Mouse (Mus musculus) telencephalon, adult 2 months (tissue): ENCODE measurements at regions not wholly inside any gene's neighbourhood (a gene's known extent, or its start where the extent isn't known, plus 50 kb on each side); places are given as distances from the start of the nearest gene placed in this dataset.
A peak's percentile ranks its signal among the peaks of the same experiment; 100 is the strongest.

Experiments
- DNase-seq: peaks from one replicate; pipeline ENCODE4 v3.0.0-alpha.2; 2011; ENCODE audit warnings: low read depth, low spot score

DNA sequence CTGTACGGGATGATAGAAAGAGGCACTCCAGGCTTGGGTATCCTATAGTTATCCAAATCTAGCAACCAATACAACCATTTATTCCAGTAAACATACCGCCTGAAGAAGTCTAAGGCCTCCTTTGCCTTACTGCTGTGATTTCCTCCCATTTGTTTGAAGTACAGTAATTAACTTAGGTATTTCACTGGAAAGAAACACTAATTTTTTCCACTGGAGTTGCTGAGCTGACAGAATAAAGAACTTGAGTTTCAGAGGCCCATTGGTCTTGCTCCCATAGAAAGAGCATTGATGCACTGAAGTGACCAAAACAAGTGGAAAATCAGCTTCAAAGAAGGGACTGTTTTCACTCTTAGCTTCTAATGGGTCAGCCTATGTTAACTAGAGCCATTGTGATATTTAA is 1100.8 kb upstream of the Gm7489 start:
- no peak for DNase-seq

- DNase-seq, result no peak
Observed at GRCm38 (mm10) chr15:52785196-52785595, 1099.5 kb upstream of the Gm7489 start.

GRCm38 (mm10) chr15:52785976-52786375 is 1098.7 kb upstream of the Gm7489 start:
- no peak for DNase-seq

- peak; percentile 44 for DNase-seq
Observed at GRCm38 (mm10) chr15:52805479-52806199, 1079.1 kb upstream of the Gm7489 start.

GRCm38 (mm10) chr15:52808622-52809021 is 1076.1 kb upstream of the Gm7489 start:
- no peak for DNase-seq

GRCm38 (mm10) chr15:52820796-52821195 is 1063.9 kb upstream of the Gm7489 start:
- no peak for DNase-seq

GRCm38 (mm10) chr15:52836896-52837295 is 1047.8 kb upstream of the Gm7489 start:
- DNase-seq, result no peak

- peak; percentile 19 for DNase-seq
Observed at GRCm38 (mm10) chr15:52848132-52848531, 1036.6 kb upstream of the Gm7489 start.

GRCm38 (mm10) chr15:52858682-52859081 is 1026.0 kb upstream of the Gm7489 start:
- DNase-seq, result peak; percentile 67

GRCm38 (mm10) chr15:52863494-52863893 is 1021.2 kb upstream of the Gm7489 start:
- DNase-seq, result no peak

GRCm38 (mm10) chr15:52892244-52892950 is 992.3 kb upstream of the Gm7489 start:
- DNase-seq, result peak; percentile 6

DNA sequence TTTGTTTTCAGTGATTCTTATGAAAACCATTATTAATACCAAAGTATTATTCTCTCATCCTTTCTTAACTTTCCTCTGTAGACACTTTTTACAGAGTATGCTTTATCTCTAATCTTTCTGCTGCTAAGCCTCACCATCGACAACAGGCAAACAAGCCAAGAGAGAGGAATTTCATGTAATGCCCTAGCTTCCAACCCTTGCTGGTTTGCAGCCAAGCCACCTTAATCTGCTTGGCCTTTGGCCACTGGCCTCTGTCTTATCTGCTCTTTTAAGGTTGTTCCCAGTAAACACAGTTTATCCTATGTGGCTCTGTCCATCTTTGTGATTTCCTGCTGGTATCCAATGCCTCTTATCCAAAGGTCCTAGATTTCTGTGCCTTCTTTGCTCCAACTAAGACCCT is 986.6 kb upstream of the Gm7489 start:
- no peak for DNase-seq

DNA sequence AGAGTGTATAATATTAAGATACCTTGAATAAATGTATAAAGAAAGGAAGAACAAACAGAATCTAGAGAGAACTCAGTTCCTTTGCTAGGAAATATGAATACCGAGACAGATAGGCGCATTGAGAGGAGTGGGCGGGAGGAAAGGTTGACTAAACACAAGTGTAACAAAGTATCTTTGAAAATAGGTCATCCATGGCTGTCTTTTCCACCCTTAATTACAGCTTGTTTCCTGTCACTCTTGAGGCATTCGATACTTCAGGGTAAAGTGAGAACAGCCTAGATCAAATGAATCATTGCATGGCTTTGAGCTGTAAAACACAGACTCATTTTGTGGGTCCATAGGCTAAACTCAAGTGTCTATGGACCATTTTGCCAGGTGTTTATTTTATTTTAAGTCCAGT is 985.3 kb upstream of the Gm7489 start:
- no peak for DNase-seq

GRCm38 (mm10) chr15:52899822-52900221 is 984.9 kb upstream of the Gm7489 start:
- DNase-seq, result no peak

- peak; percentile 50 for DNase-seq
Observed at GRCm38 (mm10) chr15:52905231-52905630, 979.5 kb upstream of the Gm7489 start.

DNA sequence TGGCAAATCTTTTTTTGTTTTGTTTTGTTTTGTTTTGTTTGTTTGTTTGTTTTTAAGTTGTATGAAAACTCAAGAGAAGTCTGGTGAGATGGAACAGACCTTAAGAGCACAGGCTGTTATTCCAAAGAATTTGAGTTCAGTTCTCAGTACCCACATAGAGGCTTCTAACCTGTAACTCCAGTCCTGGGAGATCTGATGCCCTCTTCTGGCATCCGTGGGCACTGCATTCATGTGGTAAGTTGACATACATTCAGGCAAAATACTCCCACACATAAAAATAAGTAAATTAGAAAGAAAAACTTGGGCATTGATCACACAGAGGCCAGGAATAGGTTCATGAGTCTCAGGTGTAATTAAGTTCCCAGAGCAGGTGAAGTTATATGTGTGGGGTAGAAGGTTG is 977.5 kb upstream of the Gm7489 start:
- DNase-seq, result no peak

DNA sequence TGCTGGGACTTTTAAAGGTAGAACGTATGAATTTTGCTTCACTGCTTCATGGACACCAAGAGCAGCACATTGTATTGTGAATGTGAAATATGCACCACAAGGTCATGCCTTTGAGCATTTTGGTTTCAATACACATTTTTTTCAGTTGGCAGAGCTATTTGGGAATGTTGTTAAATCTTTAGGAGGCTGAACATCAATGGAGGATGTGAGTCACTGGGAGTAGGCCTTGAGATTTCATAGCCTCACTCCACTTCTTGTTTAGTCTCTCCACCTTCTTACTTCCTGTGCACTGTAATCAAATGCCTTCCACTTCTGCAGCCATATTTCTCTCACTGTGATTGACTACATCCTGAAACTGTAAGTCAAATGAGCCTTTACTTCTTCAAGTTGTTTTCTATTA is 962.4 kb upstream of the Gm7489 start:
- no peak for DNase-seq

- DNase-seq, result no peak
Observed at GRCm38 (mm10) chr15:52928408-52928807, 956.3 kb upstream of the Gm7489 start.

DNA sequence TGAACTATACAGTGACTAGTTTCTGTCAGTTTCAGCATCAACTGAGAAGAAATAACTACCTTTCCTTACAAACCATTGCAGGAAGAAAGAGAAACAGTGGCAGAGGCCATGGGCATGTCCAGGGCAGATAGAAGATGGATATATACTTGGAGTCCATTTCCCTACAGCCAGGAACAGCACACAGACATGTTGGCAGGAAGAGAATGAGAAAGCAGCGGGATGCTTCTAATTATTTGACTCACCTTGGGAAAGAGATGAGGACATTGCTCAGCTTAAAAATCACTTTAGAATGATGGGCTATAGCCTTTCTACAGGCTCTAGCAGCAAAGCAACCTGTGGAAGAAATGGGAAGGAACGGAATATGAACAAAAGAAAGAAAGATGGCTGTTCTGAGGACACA is 947.6 kb upstream of the Gm7489 start:
- DNase-seq, result no peak

- DNase-seq, result no peak
Observed at GRCm38 (mm10) chr15:52944592-52944991, 940.1 kb upstream of the Gm7489 start.

GRCm38 (mm10) chr15:52948196-52948595 is 936.5 kb upstream of the Gm7489 start:
- no peak for DNase-seq

GRCm38 (mm10) chr15:52953480-52953879 is 931.2 kb upstream of the Gm7489 start:
- DNase-seq, result no peak
